ENCODE assay signal across 9 mouse cellular contexts in genomic region chr1:86178462-86179253, GRCm38 (mm10). TPM values are rescaled to one million over a fixed set of nuclear protein-coding genes. Genes with fewer than 3 reads are reported as not detected.
DNase-seq lines count a peak whose midpoint lies in the region; ATAC-seq and TF ChIP-seq lines count a peak whose summit lies in the region.
"Had no signal": no experiment of that assay in that cellular context is flagged by ENCODE, and none has a peak within 500 bp of the region (broad histone marks: within the 10 kb centered on the region; RNA-seq: fewer than 3 reads in every experiment).

No protein-coding gene starts in this region.

- 41% methylated on average over 7 of the region's 7 CpGs for WGBS in cerebellum, adult 2 months
- WGBS in lung, embryonic 15.5 days = 50% methylated on average over 7 of the region's 7 CpGs

- H3K9ac ChIP-seq in MEL (ENCODE audit: control insufficient read depth, low read depth, low read length, poor library complexity, severe bottlenecking) = no peak overlapping the region
- H3K9ac ChIP-seq in lung, embryonic 15.5 days = no peak overlapping the region

- H3K4me2 ChIP-seq in lung, embryonic 15.5 days = no peak overlapping the region

- H3K36me3 ChIP-seq in MEL (ENCODE audit: control insufficient read depth in 1 of 2, insufficient read depth in 2 of 2, low read length in 2 of 2) = no peaks in the 10 kb centered on the region; a peak in 1 of 4 replicates
- H3K36me3 ChIP-seq in lung, embryonic 15.5 days = 0 out of 2 replicates have a peak, but pooled peaks cover 8% of the 10 kb centered on the region

- H3K27me3 ChIP-seq in MEL (ENCODE audit: control insufficient read depth in 1 of 2, insufficient read depth in 2 of 2, low read length in 2 of 2) = no peaks in the 10 kb centered on the region
- no peaks in the 10 kb centered on the region for H3K27me3 ChIP-seq in cerebellum, adult 2 months (ENCODE audit: control insufficient read depth, insufficient read depth, low read length)
- H3K27me3 ChIP-seq in lung, embryonic 15.5 days = no peaks in the 10 kb centered on the region

- no peak overlapping the region for H3K4me3 ChIP-seq in MEL (ENCODE audit: control insufficient read depth in 1 of 2, insufficient read depth in 1 of 2, low read depth in 2 of 2, low read length in 2 of 2)
- no peak overlapping the region for H3K4me3 ChIP-seq in cerebellum, adult 2 months (replicated peaks; ENCODE audit: insufficient read depth, low read depth, low read length)
- H3K4me3 ChIP-seq in lung, embryonic 15.5 days = no peak overlapping the region
- H3K4me3 ChIP-seq: myocyte had no signal

- peak; percentile 88 for TF ChIP-seq RAD21 in MEL (IDR thresholded peaks at IDR 0.05; ENCODE audit: low read depth, low read length)

- no peaks in the 10 kb centered on the region for H3K4me1 ChIP-seq in MEL (ENCODE audit: control insufficient read depth in 1 of 2, insufficient read depth in 2 of 2, low read length in 2 of 2)
- H3K4me1 ChIP-seq in cerebellum, adult 2 months (ENCODE audit: control insufficient read depth, insufficient read depth, low read length) = peaks cover 35% of the 10 kb centered on the region
- H3K4me1 ChIP-seq in lung, embryonic 15.5 days = no peaks in the 10 kb centered on the region

- peak; percentile 87 to 97 for ATAC-seq in hematopoietic stem cell, adult 5-6 weeks (replicated peaks in 1 of 2; ENCODE audit: insufficient read depth in 1 of 2, low FRiP score in 2 of 2, low TSS enrichment in 1 of 2, low read depth in 1 of 2, poor library complexity in 2 of 2, severe bottlenecking in 2 of 2)
- ATAC-seq in lung, embryonic 15.5 days (ENCODE audit: borderline replicate concordance, extremely low read depth, low FRiP score, low TSS enrichment) = peak; percentile 44; the same call in 1 of the 2 replicates

- H3K27ac ChIP-seq in MEL (ENCODE audit: control insufficient read depth, low read depth, low read length) = no peak overlapping the region
- peak overlapping the region; percentile 97 for H3K27ac ChIP-seq in cerebellum, adult 2 months (ENCODE audit: insufficient read depth, low read length)
- H3K27ac ChIP-seq in lung, embryonic 15.5 days = no peak overlapping the region

- DNase-seq in MEL (ENCODE audit: low read depth, low spot score) = peak; percentile 89
- DNase-seq in cerebellum, adult 2 months = peak; percentile 89 to 93
- DNase-seq in forelimb bud, embryonic 11.5 days (ENCODE audit: low read depth, low spot score) = peak; percentile 86
- peak; percentile 63 to 78 for DNase-seq in layer of hippocampus, adult 8-10 months (ENCODE audit: low spot score in 2 of 2)
- peak; percentile 71 for DNase-seq in ovary, postnatal 14 days (ENCODE audit: low spot score)
- peak; percentile 51 to 86 for DNase-seq in thymus, postnatal 10 days (ENCODE audit: low spot score in 2 of 2)

- H3K9me3 ChIP-seq in MEL (replicated peaks; ENCODE audit: insufficient read depth, low read length) = no peaks in the 10 kb centered on the region
- no peaks in the 10 kb centered on the region for H3K9me3 ChIP-seq in lung, embryonic 15.5 days

- TF ChIP-seq POLR2A in MEL (IDR thresholded peaks at IDR 0.05; ENCODE audit: control insufficient read depth in 1 of 2, insufficient read depth in 1 of 2, low read depth in 1 of 2, low read length in 2 of 2, poor library complexity in 1 of 2) = no peak
- no peak for TF ChIP-seq POLR2A in cerebellum, adult 2 months (IDR thresholded peaks at IDR 0.05; ENCODE audit: borderline replicate concordance, insufficient read depth, low read length)

- TF ChIP-seq CTCF in MEL (IDR thresholded peaks at IDR 0.05 in 2 of 3, conservative IDR thresholded peaks at IDR 0.05 in 1 of 3; ENCODE audit: control insufficient read depth in 1 of 3, insufficient read depth in 1 of 3, low read depth in 2 of 3, low read length in 3 of 3, poor library complexity in 1 of 3, severe bottlenecking in 1 of 3) = peak in 2 of 3 experiments; percentile 98 to 100
- TF ChIP-seq CTCF in cerebellum, adult 2 months (IDR thresholded peaks at IDR 0.05; ENCODE audit: borderline replicate concordance, insufficient read depth, low read depth, low read length) = peak; percentile 100

- H3K79me2 ChIP-seq in MEL (ENCODE audit: control insufficient read depth, insufficient read depth, low read length, poor library complexity) = no peaks in the 10 kb centered on the region

- peak in 1 of 2 experiments; percentile 71; a peak in 2 of 4 replicates for TF ChIP-seq EP300 in MEL (IDR thresholded peaks at IDR 0.05; ENCODE audit: low read depth in 1 of 2, low read length in 2 of 2)

TF ChIP-seq in MEL, 35 proteins besides CTCF, POLR2A, EP300 and RAD21 (continues in another document):
- TF ChIP-seq RCOR1 (IDR thresholded peaks at IDR 0.05; ENCODE audit: low read depth, low read length) = peak; percentile 42; the same call in 1 of the 2 replicates
- TF ChIP-seq ZC3H11A (IDR thresholded peaks at IDR 0.05; ENCODE audit: low read depth, low read length) = peak; percentile 93
- peak; percentile 65; the same call in 1 of the 2 replicates for TF ChIP-seq HCFC1 (IDR thresholded peaks at IDR 0.05; ENCODE audit: low read depth, low read length)
- no peak for TF ChIP-seq CHD2 (IDR thresholded peaks at IDR 0.05; ENCODE audit: low read length)
- TF ChIP-seq POLR2AphosphoS2 (IDR thresholded peaks at IDR 0.05; ENCODE audit: low read length) = no peak
- peak; percentile 84; the same call in 1 of the 2 replicates for TF ChIP-seq JUND (IDR thresholded peaks at IDR 0.05; ENCODE audit: low read depth, low read length)
- no peak for TF ChIP-seq MYB (IDR thresholded peaks at IDR 0.05; ENCODE audit: low read depth, low read length)
- TF ChIP-seq E2F4 (IDR thresholded peaks at IDR 0.05; ENCODE audit: borderline replicate concordance, low read depth, low read length) = no peak
- peak; percentile 49; the same call in 1 of the 2 replicates for TF ChIP-seq BHLHE40 (IDR thresholded peaks at IDR 0.05; ENCODE audit: borderline replicate concordance, low read depth, low read length)
- TF ChIP-seq ZNF384 (IDR thresholded peaks at IDR 0.05; ENCODE audit: low read depth, low read length) = peak; percentile 66
- TF ChIP-seq POLR2AphosphoS5 (IDR thresholded peaks at IDR 0.05; ENCODE audit: borderline replicate concordance, low read depth, low read length) = no peak
- no peak for TF ChIP-seq KAT2A (conservative IDR thresholded peaks at IDR 0.05; ENCODE audit: low read depth, low read length)
- TF ChIP-seq MAX (IDR thresholded peaks at IDR 0.05; ENCODE audit: low read length) = 0 out of 2 replicates have a peak, but pooled peaks have one; percentile 27
- TF ChIP-seq USF1 (IDR thresholded peaks at IDR 0.05; ENCODE audit: low read depth, low read length) = no peak
- peak; percentile 23; the same call in 1 of the 2 replicates for TF ChIP-seq ELF1 (IDR thresholded peaks at IDR 0.05; ENCODE audit: low read depth, low read length)
- no peak for TF ChIP-seq ZMIZ1 (IDR thresholded peaks at IDR 0.05; ENCODE audit: low read depth, low read length)
- TF ChIP-seq UBTF (IDR thresholded peaks at IDR 0.05; ENCODE audit: borderline replicate concordance, insufficient read depth, low read depth, low read length) = no peak
- no peak for TF ChIP-seq CHD1 (IDR thresholded peaks at IDR 0.05; ENCODE audit: low read depth, low read length)
- no peak for TF ChIP-seq GABPA (IDR thresholded peaks at IDR 0.05; ENCODE audit: low read depth, low read length)
- TF ChIP-seq MYC (IDR thresholded peaks at IDR 0.05; ENCODE audit: low read depth, low read length) = no peak
- no peak for TF ChIP-seq ZKSCAN1 (IDR thresholded peaks at IDR 0.05; ENCODE audit: low read depth, low read length)
- TF ChIP-seq TAL1 (IDR thresholded peaks at IDR 0.05; ENCODE audit: low read length) = no peak
- TF ChIP-seq SMC3 (IDR thresholded peaks at IDR 0.05; ENCODE audit: low read depth, low read length) = peak; percentile 100
- TF ChIP-seq MEF2A (IDR thresholded peaks at IDR 0.05; ENCODE audit: extremely low read depth, insufficient replicate concordance, low read depth, low read length, poor library complexity, severe bottlenecking) = no peak
- 0 out of 2 replicates have a peak, but pooled peaks have one; percentile 23 for TF ChIP-seq NRF1 (IDR thresholded peaks at IDR 0.05; ENCODE audit: insufficient read depth, low read depth, low read length, poor library complexity, severe bottlenecking)
- TF ChIP-seq SIN3A (IDR thresholded peaks at IDR 0.05; ENCODE audit: low read length) = no peak; the same call in 1 of the 2 replicates
- no peak for TF ChIP-seq GATA1 (IDR thresholded peaks at IDR 0.05; ENCODE audit: low read depth, low read length)
- no peak for TF ChIP-seq MAFK (IDR thresholded peaks at IDR 0.05; ENCODE audit: borderline replicate concordance, low read depth, low read length)
- TF ChIP-seq USF2 (IDR thresholded peaks at IDR 0.05; ENCODE audit: borderline replicate concordance in 1 of 2, insufficient read depth in 1 of 2, low read depth in 1 of 2, low read length in 2 of 2) = no peak
- no peak for TF ChIP-seq ETS1 (IDR thresholded peaks at IDR 0.05; ENCODE audit: low read depth, low read length)
- TF ChIP-seq TBP (IDR thresholded peaks at IDR 0.05; ENCODE audit: low read depth, low read length) = no peak
- TF ChIP-seq NELFE (IDR thresholded peaks at IDR 0.05; ENCODE audit: low read depth, low read length) = no peak
- peak; percentile 41; the same call in 1 of the 2 replicates for TF ChIP-seq MAZ (IDR thresholded peaks at IDR 0.05; ENCODE audit: low read depth, low read length)

RNA-seq across cellular contexts. Expression of gene Armc9, which starts 24.1 kb away (rescaled TPM):
- 5.9 and 7.2 TPM in 2 replicates for total RNA-seq in MEL (2012; rRNA removed)
- 10 to 100 TPM in 1 of 2 experiments, not detected in 1; 12.0 TPM for polyA plus RNA-seq in MEL (2012; ENCODE audit: insufficient read depth in 1 of 2, insufficient read length in 2 of 2, low read depth in 1 of 2, low replicate concordance in 2 of 2, missing spikeins in 1 of 2)
- 24.4 and 24.9 TPM in 2 replicates for polyA plus RNA-seq in cerebellum, adult 2 months (2012; rRNA removed)
- total RNA-seq in hematopoietic stem cell, adult 5-6 weeks (2017) = 11.3 and 13.4 TPM in 2 replicates
- total RNA-seq in layer of hippocampus, adult 8-10 months (2022) = 10 to 100 TPM; 35.5 to 52.4 (median 43.3) TPM
- polyA plus RNA-seq in lung, embryonic 15.5 days (2015; fragmentation: Nextera tagmentation; extraction: Ambion mirVana) = 20.3 and 22.9 TPM in 2 replicates

RNA-seq across cellular contexts. Expression of gene Gm21972, which starts 45.2 kb away (rescaled TPM):
- total RNA-seq in MEL (2012; rRNA removed) = 0.26 and 0.65 TPM in 2 replicates
- 10 to 100 TPM in 1 of 2 experiments, not detected in 1; 52.7 TPM for polyA plus RNA-seq in MEL (2012; ENCODE audit: insufficient read depth in 1 of 2, insufficient read length in 2 of 2, low read depth in 1 of 2, low replicate concordance in 2 of 2, missing spikeins in 1 of 2)
- 0.95 and 1.8 TPM in 2 replicates for polyA plus RNA-seq in cerebellum, adult 2 months (2012; rRNA removed)
- total RNA-seq in hematopoietic stem cell, adult 5-6 weeks (2017) = 9.2 TPM in 1 of 2 replicates, not detected in the other
- 1 to 10 TPM in 3 of 4 experiments, not detected in 1; 4.5 to 7.4 (median 6.4) TPM for total RNA-seq in layer of hippocampus, adult 8-10 months (2022)
- 0.33 and 0.44 TPM in 2 replicates for polyA plus RNA-seq in lung, embryonic 15.5 days (2015; fragmentation: Nextera tagmentation; extraction: Ambion mirVana)
